11 mouse cellular contexts compared by ENCODE assay signal in genomic region chr12:59216176-59216575, GRCm38 (mm10). TPM values are rescaled to one million over a fixed set of nuclear protein-coding genes. Genes with fewer than 3 reads are reported as not detected.
A peak's percentile ranks its signal among the peaks of the same experiment; 100 is the strongest.
DNase-seq lines count a peak whose midpoint lies in the region; ATAC-seq lines count a peak whose summit lies in the region.
"Had no signal": no experiment of that assay in that cellular context is flagged by ENCODE, and none has a peak within 500 bp of the region (broad histone marks: within the 10 kb centered on the region; RNA-seq: fewer than 3 reads in every experiment).

No protein-coding gene starts in this region.

- H3K27ac ChIP-seq in liver, embryonic 11.5 days (ENCODE audit: low read depth, low read length) = no peak overlapping the region
- no peak overlapping the region for H3K27ac ChIP-seq in heart, embryonic 10.5 days
- H3K27ac ChIP-seq: liver, embryonic 14.5 days had no signal

- H3K36me3 ChIP-seq in liver, embryonic 11.5 days (ENCODE audit: control insufficient read depth, insufficient read depth, low read length) = no peaks in the 10 kb centered on the region; the same call in 1 of the 2 replicates
- H3K36me3 ChIP-seq in heart, embryonic 10.5 days = peaks cover 11% of the 10 kb centered on the region

- no peak for ATAC-seq in liver, embryonic 11.5 days (replicated peaks; ENCODE audit: low FRiP score)
- ATAC-seq in granulocyte monocyte progenitor cell, adult 5-6 weeks (replicated peaks; ENCODE audit: poor library complexity, severe bottlenecking) = peak; percentile 22

- DNase-seq in liver, embryonic 11.5 days (ENCODE audit: low spot score) = no peak
- no peak for DNase-seq in liver
- DNase-seq in T-cell, adult 2 months (ENCODE audit: low spot score) = peak; percentile 22
- peak; percentile 57 for DNase-seq in naive thymus-derived CD4-positive, alpha-beta T cell, adult 2 months (ENCODE audit: low read depth)
- no peak for DNase-seq in heart, postnatal 25 days (ENCODE audit: low spot score)
- DNase-seq in heart, embryonic 10.5 days (ENCODE audit: low spot score) = no peak
- DNase-seq: heart, adult 11 months; heart, postnatal 4 days; kidney, postnatal 14 days had no signal

- H3K9me3 ChIP-seq in liver, embryonic 11.5 days (ENCODE audit: control insufficient read depth, low read length) = no peaks in the 10 kb centered on the region
- H3K9me3 ChIP-seq in heart, embryonic 10.5 days = no peaks in the 10 kb centered on the region

- no peak overlapping the region for H3K9ac ChIP-seq in liver, embryonic 11.5 days (ENCODE audit: low read depth, low read length)
- H3K9ac ChIP-seq: liver, embryonic 14.5 days had no signal

- intact Hi-C loops in heart, postnatal 25 days (cut with DNase I) = loop anchor here (5.0 to 10.0 kb wide), 3 partner anchors 84 to 1981 kb away; partner anchors contain the start of genes Mipol1, Pnn and Prps1l3

- 82% methylated on average over 4 of the region's 4 CpGs for WGBS in liver, embryonic 11.5 days
- WGBS in heart, embryonic 10.5 days = 92% methylated on average over 4 of the region's 4 CpGs

- peaks cover 21% of the 10 kb centered on the region for H3K4me1 ChIP-seq in liver, embryonic 11.5 days (replicated peaks; ENCODE audit: control insufficient read depth, insufficient read depth, low read length)
- peaks cover 14% of the 10 kb centered on the region for H3K4me1 ChIP-seq in heart, embryonic 10.5 days

- peak overlapping the region; percentile 17; the same call in 1 of the 2 replicates for H3K4me2 ChIP-seq in liver, embryonic 11.5 days

- no peaks in the 10 kb centered on the region for H3K27me3 ChIP-seq in liver, embryonic 11.5 days (replicated peaks; ENCODE audit: control insufficient read depth, insufficient read depth, low read length)
- no peaks in the 10 kb centered on the region for H3K27me3 ChIP-seq in heart, embryonic 10.5 days (ENCODE audit: insufficient read depth, poor library complexity, severe bottlenecking)

- no peak overlapping the region; the same call in 1 of the 2 replicates for H3K4me3 ChIP-seq in liver, embryonic 11.5 days (ENCODE audit: low read depth, low read length)
- H3K4me3 ChIP-seq in heart, embryonic 10.5 days = no peak overlapping the region

RNA-seq across cellular contexts. Expression of gene Fbxo33, which starts 3.3 kb away (rescaled TPM):
- 13.3 and 15.1 TPM in 2 replicates for polyA plus RNA-seq in liver, embryonic 11.5 days (2014; fragmentation: Nextera tagmentation; extraction: Ambion mirVana)
- 23.9 and 28.1 TPM in 2 replicates for total RNA-seq in granulocyte monocyte progenitor cell, adult 5-6 weeks (2014; fragmentation: Nextera tagmentation)
- 44.7 and 49.9 TPM in 2 replicates for total RNA-seq in granulocyte monocyte progenitor cell, adult 5-6 weeks (2017)
- 1 to 10 TPM; 7.9 to 9.3 TPM for total RNA-seq in heart, postnatal 25 days (2021)
- 3.9 and 6.1 TPM in 2 replicates for polyA plus RNA-seq in heart, embryonic 10.5 days (2016; fragmentation: Nextera tagmentation; extraction: Ambion mirVana)

Comparison
In these comparisons a context has a peak if more than half of its experiments do, and no peak if none do; other contexts are left out.
1. DNase-seq: peak in T-cell, adult 2 months (single experiment) and naive thymus-derived CD4-positive, alpha-beta T cell, adult 2 months (single experiment); none in liver, embryonic 11.5 days (single experiment), liver (single experiment), heart, postnatal 25 days (single experiment) and heart, embryonic 10.5 days (single experiment).